Mouse (Mus musculus): ENCODE measurements around the gene 1700013G24Rik.
A peak's percentile ranks its signal among the peaks of the same experiment; 100 is the strongest.

1700013G24Rik gene

GRCm38 (mm10) chr4:137457292-137457691, 4.2 kb downstream of the 1700013G24Rik start:
- DNase-seq = no peak

DNA sequence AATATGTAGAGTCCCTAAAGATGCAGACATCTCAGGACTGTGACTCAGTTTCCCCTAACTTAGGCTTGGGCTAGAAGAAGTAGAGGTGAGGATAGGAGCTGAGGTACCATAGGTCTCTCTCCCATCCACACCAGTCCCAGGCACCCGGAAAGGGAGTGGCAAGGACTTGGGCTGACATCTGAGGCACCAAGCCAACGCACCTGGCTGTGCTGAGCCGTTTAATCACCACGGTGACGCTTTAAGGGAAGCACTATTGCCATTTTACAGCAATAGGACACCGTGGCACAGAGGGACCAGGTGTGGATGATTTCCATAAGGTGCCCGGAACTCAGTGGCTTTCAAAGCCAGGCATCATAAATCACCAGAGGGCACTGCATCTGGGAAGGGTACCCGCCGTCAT, 5.2 kb downstream of the 1700013G24Rik start:
- no peak for DNase-seq

DNA sequence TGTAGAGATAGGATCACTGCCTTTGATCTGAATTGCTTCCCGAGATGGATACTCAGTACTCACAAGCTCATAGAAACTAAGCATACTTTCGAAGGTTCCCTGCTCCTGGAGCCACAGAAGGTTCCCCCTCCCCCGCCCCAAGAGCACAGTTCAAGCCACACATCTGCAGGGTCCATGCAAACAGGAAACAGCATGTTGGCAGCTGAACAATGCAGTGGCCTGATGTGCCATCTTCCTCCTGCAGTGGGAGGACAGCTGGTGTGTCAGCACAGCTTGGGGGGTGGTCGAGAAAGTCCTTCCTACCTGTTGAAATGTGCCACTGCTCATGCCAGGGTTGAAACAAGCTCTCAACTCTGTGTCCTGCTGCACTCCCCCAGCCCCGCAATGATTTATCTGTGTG, 5.8 kb downstream of the 1700013G24Rik start:
- DNase-seq = no peak

DNA sequence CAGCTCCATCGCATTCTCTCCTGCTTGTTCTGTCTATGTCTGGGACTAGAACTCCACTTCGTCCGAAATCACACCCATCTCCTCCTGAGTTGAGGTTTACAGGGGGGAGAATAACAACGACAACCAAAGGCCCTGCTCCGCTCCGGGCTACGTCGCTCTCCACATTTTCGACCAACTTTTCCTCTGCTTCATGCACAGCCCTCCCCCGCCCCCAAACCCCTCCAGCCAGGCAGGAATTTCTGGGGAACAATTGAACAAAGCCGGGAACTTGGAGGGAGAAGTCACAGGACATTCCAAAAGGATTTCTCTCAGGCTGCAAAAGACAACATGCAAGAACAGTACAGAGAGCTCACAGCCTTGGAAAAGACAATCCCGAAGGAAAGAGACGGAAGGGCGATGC, 7.6 kb downstream of the 1700013G24Rik start:
- no peak for DNase-seq

DNA sequence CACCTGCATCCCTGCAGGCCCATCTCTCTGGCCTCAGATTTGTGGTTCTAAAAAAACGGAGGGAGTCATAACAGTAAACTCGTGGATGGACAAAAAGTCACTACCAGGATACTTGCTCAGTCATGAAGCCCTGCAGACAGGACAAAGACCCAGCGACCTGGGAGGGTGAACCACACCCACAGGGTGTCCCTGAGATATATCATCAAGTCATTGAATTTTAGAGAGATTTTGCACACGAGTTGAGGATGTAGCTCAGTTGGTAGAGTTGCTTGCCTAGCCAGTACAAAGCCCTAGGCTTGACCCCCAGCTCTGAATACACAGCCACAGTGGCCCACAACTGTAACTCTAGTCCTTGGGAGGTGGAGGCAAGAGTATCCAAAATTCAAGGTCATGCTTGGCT, 8.1 kb downstream of the 1700013G24Rik start:
- no peak for DNase-seq

GRCm38 (mm10) chr4:137461981-137462690, 9.1 kb downstream of the 1700013G24Rik start:
- no peak for DNase-seq

GRCm38 (mm10) chr4:137465125-137465787, 12.2 kb downstream of the 1700013G24Rik start:
- peak; percentile 55 to 80 for DNase-seq

DNA sequence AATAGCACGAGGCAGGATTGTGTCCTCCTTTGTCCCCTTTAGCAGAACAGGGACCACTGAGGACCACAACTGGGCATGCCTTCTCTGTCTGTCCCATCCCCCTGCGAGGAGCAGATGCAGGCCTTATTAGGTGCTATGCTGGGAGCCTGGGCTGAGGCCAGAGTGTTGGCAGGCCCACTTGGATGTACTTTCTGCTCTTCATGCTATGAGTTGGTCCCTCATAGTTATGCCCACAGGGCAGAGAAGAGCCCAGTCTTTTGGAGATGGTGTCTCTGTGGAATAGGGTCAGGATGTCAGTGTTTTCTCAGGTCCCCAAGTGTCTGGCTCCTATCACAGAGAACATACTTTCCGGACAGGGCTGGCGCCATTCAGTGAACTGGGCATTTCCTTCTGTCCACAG, 13.9 kb downstream of the 1700013G24Rik start:
- DNase-seq = no peak

DNA sequence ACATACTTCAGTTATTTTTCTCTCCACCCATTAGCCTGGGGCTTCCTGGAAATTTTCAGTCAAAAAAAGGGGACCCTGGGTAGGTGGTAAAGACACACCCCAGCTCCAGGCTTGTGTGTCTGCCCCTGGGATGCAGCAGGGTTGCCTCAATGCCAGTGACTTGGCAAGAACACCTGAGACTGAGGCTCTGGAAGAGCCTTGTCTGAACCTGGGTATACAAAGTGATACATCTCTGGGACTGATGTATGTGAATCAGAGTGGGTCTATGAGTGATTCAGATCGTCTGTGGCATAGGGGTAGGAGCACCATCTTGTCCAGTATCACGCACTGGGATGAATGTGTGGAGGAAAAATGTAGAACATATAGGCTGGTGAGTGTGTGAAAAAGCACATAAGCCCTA, 14.4 kb downstream of the 1700013G24Rik start:
- DNase-seq = no peak

DNA sequence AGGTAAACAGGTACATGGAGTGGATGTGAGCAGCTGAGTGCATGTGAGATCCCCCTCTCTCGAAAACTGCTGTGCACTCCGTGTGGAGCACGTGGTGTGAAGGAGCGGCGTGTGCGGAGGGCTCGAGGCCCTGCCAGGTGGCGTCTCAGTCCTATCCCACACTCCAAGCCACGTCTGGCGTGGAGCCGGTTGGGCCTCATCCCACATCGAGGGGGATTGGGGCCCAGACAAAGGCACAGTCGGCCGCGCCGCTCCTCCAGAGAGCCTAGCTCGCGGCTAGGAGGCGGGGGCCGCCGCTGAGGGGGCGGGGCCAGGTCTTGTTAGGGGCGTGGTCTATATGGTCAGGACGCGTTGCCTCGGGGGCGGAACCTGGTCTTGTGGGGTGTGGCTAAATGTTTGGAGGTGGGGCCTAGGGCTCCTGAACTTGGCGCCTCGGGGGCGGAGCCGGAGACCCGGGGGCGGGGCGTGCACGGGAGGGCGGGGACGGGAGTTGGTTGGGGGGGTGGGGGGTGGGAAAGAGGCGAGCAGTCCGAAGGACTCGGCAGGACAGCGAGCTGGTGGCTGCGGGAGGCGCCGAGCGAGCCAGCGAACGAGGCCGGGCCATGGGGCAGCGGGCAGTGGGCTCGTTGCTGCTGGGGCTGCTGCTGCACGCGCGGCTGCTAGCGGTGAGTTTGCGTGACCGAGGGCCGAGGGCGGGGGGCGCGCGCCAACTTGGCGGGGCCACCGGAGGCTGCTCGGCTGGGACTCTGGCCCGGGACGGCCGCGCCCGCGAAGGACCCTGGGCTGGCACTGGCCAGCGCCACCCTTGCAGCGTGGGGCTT, 15.4 kb downstream of the 1700013G24Rik start, which contains the start of gene Hspg2:
TSS of gene Hspg2 (plus strand) at position 510 of the 821 bp plus-strand sequence.
- peak; percentile 96 to 98 for DNase-seq

GRCm38 (mm10) chr4:137469081-137469844, 16.2 kb downstream of the 1700013G24Rik start:
- peak; percentile 59 to 73 for DNase-seq

DNA sequence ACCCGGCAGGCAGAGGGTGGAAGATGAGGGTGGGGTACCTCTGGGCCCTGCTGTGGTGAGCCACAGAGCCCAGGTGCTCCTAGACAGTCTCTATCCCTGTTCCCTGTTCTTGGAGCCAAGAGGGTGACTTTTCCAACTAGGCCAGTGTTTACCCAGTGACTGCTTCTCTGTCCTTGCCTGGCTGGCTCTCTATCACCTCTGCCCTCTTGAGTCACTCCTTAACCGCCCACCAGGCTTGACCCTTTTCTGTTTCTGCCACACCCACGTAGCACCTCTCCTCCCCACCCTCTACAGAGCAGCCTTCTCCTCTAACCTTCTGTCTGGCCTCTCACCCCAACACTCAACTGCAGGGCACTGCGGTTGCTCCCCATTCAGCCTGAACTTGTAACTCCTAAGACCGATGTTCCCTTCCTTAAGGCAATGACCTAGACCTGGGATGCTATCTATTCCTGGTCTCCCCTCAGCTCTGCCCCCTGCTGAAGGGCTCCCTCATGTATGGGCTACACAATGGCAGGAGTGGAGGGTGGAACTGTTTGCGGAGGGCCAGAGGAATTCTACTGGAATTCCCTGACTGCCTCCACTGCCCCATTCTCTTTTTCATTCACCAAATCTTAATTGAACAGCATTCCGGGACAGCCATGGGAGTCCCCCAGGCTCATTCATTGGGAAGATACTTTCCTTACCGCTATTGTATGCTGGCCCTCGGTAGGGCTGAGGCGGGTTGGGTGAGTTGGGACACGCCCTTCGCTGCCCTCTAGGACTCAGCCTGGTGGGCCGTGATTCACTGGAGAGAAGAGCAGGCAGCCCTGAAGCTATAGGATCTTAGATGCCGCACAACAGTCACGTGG, 17.0 kb downstream of the 1700013G24Rik start:
- no peak for DNase-seq

DNA sequence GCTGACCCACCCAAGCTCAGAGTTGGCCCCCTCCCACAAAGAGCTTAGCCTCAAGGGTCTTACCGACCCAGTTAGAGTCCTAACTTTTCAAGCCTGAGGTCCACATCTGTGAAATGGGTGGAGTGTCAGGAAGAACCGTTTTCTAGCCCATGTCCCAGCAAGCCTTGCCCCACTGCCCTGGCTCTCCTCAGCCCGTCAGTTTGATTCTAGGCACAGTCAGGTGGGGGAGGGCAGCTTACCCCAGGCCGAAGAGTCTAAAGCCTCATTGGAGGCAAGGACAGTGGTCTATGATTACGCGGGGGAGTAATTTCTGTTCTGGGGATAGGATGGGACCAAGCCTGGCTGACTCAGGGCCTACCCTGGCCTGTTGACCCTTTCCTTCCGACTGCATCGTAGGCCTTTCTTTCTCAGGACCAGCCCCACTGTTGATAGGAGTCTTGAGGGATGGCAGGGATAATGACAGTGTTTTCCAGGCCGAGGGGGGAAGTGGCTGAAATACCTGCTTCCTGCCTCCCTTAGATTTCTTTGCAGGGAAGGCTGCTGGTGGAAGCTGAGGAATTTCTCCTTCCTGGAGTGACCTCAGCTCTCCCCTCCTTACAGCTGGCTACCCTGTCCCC, 17.7 kb downstream of the 1700013G24Rik start:
- no peak for DNase-seq

- DNase-seq = no peak
Measured at GRCm38 (mm10) chr4:137471326-137471725, 18.2 kb downstream of the 1700013G24Rik start.

GRCm38 (mm10) chr4:137473240-137473639, 20.2 kb downstream of the 1700013G24Rik start:
- no peak for DNase-seq

GRCm38 (mm10) chr4:137473701-137474388, 20.8 kb downstream of the 1700013G24Rik start:
- DNase-seq = no peak

- DNase-seq = no peak
Measured at GRCm38 (mm10) chr4:137474694-137475093, 21.6 kb downstream of the 1700013G24Rik start.

DNA sequence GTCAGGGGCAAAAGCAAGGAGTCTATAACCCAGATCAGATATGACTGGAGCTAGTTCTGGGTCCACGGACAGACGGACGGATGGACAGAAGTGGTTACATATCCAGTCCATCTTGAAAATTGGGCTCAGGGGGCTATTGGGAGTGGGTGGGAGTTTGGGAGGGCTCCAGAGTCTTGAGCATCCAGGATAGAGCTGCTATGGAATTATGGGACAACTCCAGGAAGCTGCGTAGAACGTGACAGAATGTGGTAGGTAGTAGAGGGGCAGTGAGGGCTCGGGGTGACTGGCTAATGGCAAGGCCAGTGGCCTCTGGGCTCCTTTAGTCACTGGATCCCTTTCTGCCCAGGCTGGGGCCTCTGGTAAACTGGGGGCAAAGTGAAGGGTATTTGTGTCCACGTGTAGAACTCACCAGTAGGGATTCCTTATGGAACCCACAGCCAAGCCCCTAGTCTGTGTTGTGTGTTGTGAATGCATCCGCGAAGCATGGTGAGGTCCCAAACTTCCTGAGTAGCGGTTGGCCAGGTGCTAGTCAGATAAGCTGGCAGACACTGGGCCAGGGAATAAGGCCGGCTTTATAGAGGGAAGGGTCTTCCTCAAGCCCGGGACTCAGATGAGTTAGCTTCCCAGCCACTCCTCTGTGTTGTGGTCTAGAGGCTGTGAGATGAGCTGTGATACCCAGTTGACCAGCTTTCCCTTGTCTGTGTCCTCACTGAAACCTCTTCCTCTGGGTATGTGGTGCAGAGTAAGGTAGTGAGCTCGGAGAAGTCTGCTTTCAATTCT, 22.4 kb downstream of the 1700013G24Rik start:
- no peak for DNase-seq

GRCm38 (mm10) chr4:137476065-137476760, 23.1 kb downstream of the 1700013G24Rik start:
- peak in 1 of 2 experiments; percentile 67 for DNase-seq

All from kidney, postnatal 25 days (tissue).